Mouse (Mus musculus): ENCODE results near the gene Bloc1s5. TPM values are rescaled to one million over a fixed set of nuclear protein-coding genes. Genes with fewer than 3 reads are reported as not detected.

Bloc1s5 gene
- polyA plus RNA-seq (2017; shearing (Covaris generic)), result 4.9 TPM

GRCm38 (mm10) chr13:38634800-38635269 is at the start of gene Bloc1s5:
Gene Bloc1s5 (minus strand): TSS chr13:38635109.

DNA sequence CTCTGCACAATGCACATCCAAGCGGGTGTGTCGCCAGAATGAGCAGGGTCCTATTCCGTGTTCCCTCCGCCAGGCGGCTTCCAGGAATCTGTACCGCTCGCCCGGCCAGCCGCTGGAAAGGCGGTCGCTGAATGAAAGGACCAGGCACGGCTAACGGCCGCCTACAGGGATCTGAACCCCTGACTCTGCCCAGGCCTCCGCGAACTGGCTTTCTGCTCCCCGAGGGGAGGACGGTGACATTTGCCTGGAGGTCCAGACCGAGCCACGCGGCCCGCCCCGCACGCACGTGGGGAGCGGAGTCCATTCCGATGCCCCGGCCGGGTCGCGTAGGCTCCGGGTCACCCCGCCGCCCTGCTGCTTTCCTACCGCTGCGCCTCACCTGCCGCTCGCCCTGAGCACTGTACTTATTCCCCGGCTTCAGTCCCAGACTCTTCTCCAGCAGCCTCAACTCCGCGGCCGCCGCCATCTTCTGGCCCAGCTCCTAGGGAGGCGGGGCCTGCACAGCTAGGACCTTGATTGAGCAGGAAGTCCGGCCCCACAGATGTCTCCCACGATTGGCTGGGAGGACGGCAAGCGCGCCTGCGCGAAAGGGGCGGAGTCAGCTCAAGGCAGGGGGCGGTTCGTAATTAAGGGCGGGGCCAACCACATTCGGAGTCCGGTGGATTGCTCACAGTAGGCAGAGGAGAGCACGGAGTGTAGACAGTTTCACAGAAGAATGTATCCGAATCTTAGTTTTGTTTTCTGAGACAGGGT is 23.8 kb upstream of the Bloc1s5 start, which contains the start of gene Eef1e1:
Gene Eef1e1 (minus strand): TSS at position 531 of the 753 bp plus-strand sequence.

Other genes with a start within 250 kb of the Bloc1s5 start
- gene Txndc5, start 106.3 kb downstream of the Bloc1s5 start, polyA plus RNA-seq (2017; shearing (Covaris generic)), result 43.6 TPM
- 45.7 TPM for gene Eef1e1, start 23.9 kb upstream of the Bloc1s5 start, polyA plus RNA-seq (2017; shearing (Covaris generic))

Data from naive thymus-derived CD4-positive, alpha-beta T cell, adult 5 months (primary cell).